Comparison of ENCODE assay signal across 9 mouse cellular contexts in the genomic region with DNA sequence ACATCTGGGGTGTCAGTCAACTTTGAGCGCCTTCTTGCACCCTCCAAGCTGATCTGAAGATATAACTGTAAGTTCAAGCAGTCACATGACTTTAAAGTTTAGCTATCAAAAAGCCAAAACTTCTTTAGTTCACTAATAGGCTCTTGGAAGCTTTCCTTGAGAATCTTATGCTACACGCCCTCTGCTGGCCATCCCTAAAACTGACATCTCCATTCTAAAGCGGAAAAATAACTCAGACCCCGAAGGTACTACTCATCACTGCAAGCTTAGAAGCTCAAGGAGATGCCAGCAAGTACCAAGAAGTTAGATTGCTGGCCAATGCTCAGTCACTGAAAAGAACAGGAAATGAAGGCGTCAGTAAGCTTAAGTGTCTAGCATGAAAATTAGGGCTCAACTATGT. TPM values are rescaled to one million over a fixed set of nuclear protein-coding genes. Genes with fewer than 3 reads are reported as not detected.
DNase-seq lines count a peak whose midpoint lies in the region; ATAC-seq and TF ChIP-seq lines count a peak whose summit lies in the region.
"Had no signal": no experiment of that assay in that cellular context is flagged by ENCODE, and none has a peak within 500 bp of the region (broad histone marks: within the 10 kb centered on the region; RNA-seq: fewer than 3 reads in every experiment).

No protein-coding gene starts in this region.

- 6% methylated on average over 5 of the region's 5 CpGs for whole genome bisulfite sequencing in thymus, adult 2 months
- 10% methylated on average over 5 of the region's 5 CpGs for WGBS in embryonic facial prominence, embryonic 14.5 days

- no peaks in the 10 kb centered on the region for H3K9me3 ChIP-seq in embryonic facial prominence, embryonic 14.5 days (ENCODE audit: control insufficient read depth, low read length)
- H3K9me3 ChIP-seq: lung, embryonic 15.5 days had no signal

- H3K4me3 ChIP-seq in thymus, adult 2 months (ENCODE audit: control insufficient read depth, insufficient read depth, low read length), result no peak overlapping the region
- H3K4me3 ChIP-seq in embryonic facial prominence, embryonic 14.5 days (ENCODE audit: low read depth, low read length), result no peak overlapping the region
- H3K4me3 ChIP-seq: lung, embryonic 15.5 days had no signal

- no peak for ATAC-seq in CD4-positive, CD25-positive, alpha-beta regulatory T cell, adult 4 months
- no peak for ATAC-seq in embryonic facial prominence, embryonic 14.5 days (ENCODE audit: low read depth)

- H3K27ac ChIP-seq in thymus, adult 2 months (ENCODE audit: control insufficient read depth, insufficient read depth, low read length), result no peak overlapping the region
- no peak overlapping the region for H3K27ac ChIP-seq in embryonic facial prominence, embryonic 14.5 days (replicated peaks; ENCODE audit: low read depth, low read length)
- H3K27ac ChIP-seq: lung, embryonic 15.5 days had no signal

- no peaks in the 10 kb centered on the region for H3K36me3 ChIP-seq in thymus, adult 2 months (ENCODE audit: control insufficient read depth, insufficient read depth, low read length)
- H3K36me3 ChIP-seq in embryonic facial prominence, embryonic 14.5 days (ENCODE audit: control insufficient read depth, insufficient read depth, low read length), result no peaks in the 10 kb centered on the region
- H3K36me3 ChIP-seq: lung, embryonic 15.5 days had no signal

- no peak overlapping the region for H3K4me2 ChIP-seq in embryonic facial prominence, embryonic 14.5 days (ENCODE audit: low read depth, low read length)
- H3K4me2 ChIP-seq: lung, embryonic 15.5 days had no signal

- H3K9ac ChIP-seq in embryonic facial prominence, embryonic 14.5 days (ENCODE audit: low read depth, low read length), result no peak overlapping the region
- H3K9ac ChIP-seq: lung, embryonic 15.5 days had no signal

- no peak for TF ChIP-seq CTCF in thymus, adult 2 months (IDR thresholded peaks at IDR 0.05; ENCODE audit: borderline replicate concordance, control insufficient read depth, extremely low read depth, insufficient read depth, low read length, poor library complexity)

- H3K27me3 ChIP-seq in thymus, adult 2 months (ENCODE audit: control insufficient read depth, insufficient read depth, low read length), result no peaks in the 10 kb centered on the region
- 0 out of 2 replicates have a peak, but pooled peaks cover 2% of the 10 kb centered on the region for H3K27me3 ChIP-seq in embryonic facial prominence, embryonic 14.5 days (replicated peaks; ENCODE audit: control insufficient read depth, insufficient read depth, low read length)

- peaks cover 12% of the 10 kb centered on the region for H3K4me1 ChIP-seq in thymus, adult 2 months (replicated peaks; ENCODE audit: control insufficient read depth, insufficient read depth, low read length)
- H3K4me1 ChIP-seq in embryonic facial prominence, embryonic 14.5 days (ENCODE audit: control insufficient read depth, insufficient read depth, low read length), result peaks cover 15% of the 10 kb centered on the region

- DNase-seq in CD4-positive, CD25-positive, alpha-beta regulatory T cell, adult 2 months (ENCODE audit: low read depth, low spot score), result peak; percentile 67
- DNase-seq in thymus, adult 2 months, result peak; percentile 42
- no peak for DNase-seq in thymus, adult 18-20 months
- DNase-seq in embryonic facial prominence, embryonic 14.5 days (ENCODE audit: low spot score), result peak; percentile 62
- DNase-seq in kidney, postnatal 36 days, result peak; percentile 49 to 83
- DNase-seq in lung, postnatal 10 days, result peak; percentile 69
- DNase-seq in right cerebral cortex, adult 2 months (ENCODE audit: low spot score in 2 of 2), result peak; percentile 85 to 89

- TF ChIP-seq POLR2A in thymus, adult 2 months (IDR thresholded peaks at IDR 0.05; ENCODE audit: control insufficient read depth, extremely low read depth, insufficient read depth, low read length, poor library complexity), result no peak

RNA-seq across cellular contexts. Expression of a gene that starts 3.7 kb away (rescaled TPM):
- polyA plus RNA-seq in CD4-positive, CD25-positive, alpha-beta regulatory T cell, adult 4 months (2017; shearing (Covaris generic)), result 1 to 10 TPM; 4.9 to 7.0 TPM
- 9.1 and 12.6 TPM in 2 replicates for polyA plus RNA-seq in thymus, adult 2 months (2012; rRNA removed)
- polyA plus RNA-seq in embryonic facial prominence, embryonic 14.5 days (2014; fragmentation: Nextera tagmentation; extraction: Ambion mirVana), result 11.9 and 15.4 TPM in 2 replicates

RNA-seq across cellular contexts. Expression of a gene that starts 23.5 kb away (rescaled TPM):
- polyA plus RNA-seq in CD4-positive, CD25-positive, alpha-beta regulatory T cell, adult 4 months (2017; shearing (Covaris generic)), result under 1 TPM in 1 of 2 experiments, not detected in 1; 0.48 TPM
- polyA plus RNA-seq in thymus, adult 2 months (2012; rRNA removed), result not detected in 2 replicates
- 0.28 and 0.75 TPM in 2 replicates for polyA plus RNA-seq in embryonic facial prominence, embryonic 14.5 days (2014; fragmentation: Nextera tagmentation; extraction: Ambion mirVana)

RNA-seq across cellular contexts. Expression of a gene that starts 29.5 kb away (rescaled TPM):
- under 1 TPM in 1 of 2 experiments, not detected in 1; 0.05 TPM for polyA plus RNA-seq in CD4-positive, CD25-positive, alpha-beta regulatory T cell, adult 4 months (2017; shearing (Covaris generic))
- polyA plus RNA-seq in thymus, adult 2 months (2012; rRNA removed), result 1.5 and 2.3 TPM in 2 replicates
- 4.9 and 5.7 TPM in 2 replicates for polyA plus RNA-seq in embryonic facial prominence, embryonic 14.5 days (2014; fragmentation: Nextera tagmentation; extraction: Ambion mirVana)

RNA-seq across cellular contexts. Expression of a gene that starts 54.4 kb away (rescaled TPM):
- polyA plus RNA-seq in CD4-positive, CD25-positive, alpha-beta regulatory T cell, adult 4 months (2017; shearing (Covaris generic)), result 100 to 1,000 TPM; 164 to 202 TPM
- polyA plus RNA-seq in thymus, adult 2 months (2012; rRNA removed), result 126 and 169 TPM in 2 replicates
- polyA plus RNA-seq in embryonic facial prominence, embryonic 14.5 days (2014; fragmentation: Nextera tagmentation; extraction: Ambion mirVana), result 471 and 523 TPM in 2 replicates

Comparison
In these comparisons a context has a peak if more than half of its experiments do, and no peak if none do; other contexts are left out.
1. DNase-seq: peak in CD4-positive, CD25-positive, alpha-beta regulatory T cell, adult 2 months (single experiment), thymus, adult 2 months (single experiment), embryonic facial prominence, embryonic 14.5 days (single experiment), kidney, postnatal 36 days (2 of 2), lung, postnatal 10 days (single experiment) and right cerebral cortex, adult 2 months (2 of 2); none in thymus, adult 18-20 months (0 of 2).